Comparison of ENCODE assay signal across 8 mouse cellular contexts in the genomic region with DNA sequence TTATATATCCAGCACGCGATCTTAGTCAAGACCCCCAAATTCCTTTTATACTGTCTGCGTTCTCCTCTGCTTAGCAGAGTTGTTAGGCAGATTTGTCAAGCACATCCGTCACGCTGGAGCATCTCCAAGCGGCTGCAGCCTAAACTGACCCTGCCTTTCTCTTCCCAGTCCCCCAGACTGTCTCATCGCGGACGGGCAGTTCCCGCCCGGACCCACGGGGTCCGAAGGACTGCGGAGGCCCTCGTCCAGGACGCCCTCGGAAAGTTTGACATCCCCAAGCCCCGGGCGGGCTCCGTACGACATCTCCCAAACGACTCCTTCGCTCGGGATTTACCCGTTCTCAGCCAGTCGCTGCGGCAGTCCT. TPM values are rescaled to one million over a fixed set of nuclear protein-coding genes. Genes with fewer than 3 reads are reported as not detected.
DNase-seq lines count a peak whose midpoint lies in the region; ATAC-seq and TF ChIP-seq lines count a peak whose summit lies in the region.

No protein-coding gene starts in this region.

- intact Hi-C loops in heart, adult 2 months (cut with DNase I), result loop anchor here (2.0 to 10.0 kb wide), 4 partner anchors 134 to 1384 kb away; partner anchors contain the start of genes Lcorl and Med28
- intact Hi-C loops in left cerebral cortex, postnatal 25 days (cut with DNase I), result loop anchor here (1.0 to 5.0 kb wide), 3 partner anchors 135 to 678 kb away; no protein-coding TSS in a partner anchor

- H3K4me1 ChIP-seq in heart, adult 2 months (ENCODE audit: control insufficient read depth, insufficient read depth, low read length), result peaks cover 3% of the 10 kb centered on the region
- peaks cover 15% of the 10 kb centered on the region for H3K4me1 ChIP-seq in E14TG2a.4 (replicated peaks; ENCODE audit: low read depth, low read length)
- H3K4me1 ChIP-seq in forebrain, embryonic 14.5 days (ENCODE audit: control insufficient read depth, insufficient read depth, low read length), result peaks cover 9% of the 10 kb centered on the region; the same call in 1 of the 2 replicates
- H3K4me1 ChIP-seq in liver, embryonic 16.5 days (ENCODE audit: control insufficient read depth, low read depth, low read length), result peaks cover 5% of the 10 kb centered on the region

- H3K4me3 ChIP-seq in heart, adult 2 months, result peak overlapping the region; percentile 88
- H3K4me3 ChIP-seq in E14TG2a.4 (replicated peaks; ENCODE audit: low read length), result peak overlapping the region; percentile 99
- peak overlapping the region; percentile 76 for H3K4me3 ChIP-seq in forebrain, embryonic 14.5 days (ENCODE audit: low read depth, low read length)
- H3K4me3 ChIP-seq in liver, embryonic 16.5 days (ENCODE audit: low read depth, low read length), result peak overlapping the region; percentile 87

- TF ChIP-seq POLR2A in heart, adult 2 months (IDR thresholded peaks at IDR 0.05; ENCODE audit: insufficient read depth, low read depth, low read length), result no peak

- H3K4me2 ChIP-seq in forebrain, embryonic 14.5 days (ENCODE audit: low read length), result peak overlapping the region; percentile 88
- peak overlapping the region; percentile 88 for H3K4me2 ChIP-seq in liver, embryonic 16.5 days (ENCODE audit: low read depth, low read length)

- H3K79me2 ChIP-seq in heart, adult 2 months (replicated peaks; ENCODE audit: control insufficient read depth, insufficient read depth, low read length), result no peaks in the 10 kb centered on the region

- ATAC-seq in forebrain, embryonic 14.5 days, result no peak; the same call in 1 of the 2 replicates
- ATAC-seq in liver, embryonic 16.5 days (ENCODE audit: low read depth), result peak; percentile 14

- no peak for TF ChIP-seq EP300 in heart, adult 2 months (IDR thresholded peaks at IDR 0.05; ENCODE audit: insufficient read depth, low read depth, low read length)

- H3K9me3 ChIP-seq in E14TG2a.4 (ENCODE audit: low read length), result peaks cover 3% of the 10 kb centered on the region; the same call in 1 of the 2 replicates
- H3K9me3 ChIP-seq in forebrain, embryonic 14.5 days (replicated peaks; ENCODE audit: control insufficient read depth, low read length), result no peaks in the 10 kb centered on the region
- no peaks in the 10 kb centered on the region for H3K9me3 ChIP-seq in liver, embryonic 16.5 days (replicated peaks; ENCODE audit: control insufficient read depth, low read length)

- DNase-seq in heart, adult 2 months, result no peak
- DNase-seq in heart, adult 18-20 months, result no peak
- no peak for DNase-seq in forebrain, embryonic 14.5 days (ENCODE audit: low spot score)
- DNase-seq in adrenal gland, adult 2 months, result no peak
- no peak for DNase-seq in left cerebral cortex, postnatal 25 days (ENCODE audit: low spot score in 2 of 2)
- no peak for DNase-seq in spleen, postnatal 14 days (ENCODE audit: low spot score in 2 of 2)

- no peak for TF ChIP-seq CTCF in heart, adult 2 months (IDR thresholded peaks at IDR 0.05)
- no peak for TF ChIP-seq CTCF in E14TG2a.4 (conservative IDR thresholded peaks at IDR 0.05; ENCODE audit: low read length)

- WGBS in heart, adult 2 months, result under 1% methylated on average over 27 of the region's 27 CpGs
- WGBS in forebrain, embryonic 14.5 days, result under 1% methylated on average over 27 of the region's 27 CpGs
- under 1% methylated on average over 27 of the region's 27 CpGs for WGBS in liver, embryonic 16.5 days (ENCODE audit: insufficient replicate concordance)

- no peaks in the 10 kb centered on the region for H3K27me3 ChIP-seq in heart, adult 2 months (ENCODE audit: control insufficient read depth, insufficient read depth, low read length)
- H3K27me3 ChIP-seq in E14TG2a.4 (ENCODE audit: insufficient read depth, low read length), result no peaks in the 10 kb centered on the region
- no peaks in the 10 kb centered on the region for H3K27me3 ChIP-seq in forebrain, embryonic 14.5 days (replicated peaks; ENCODE audit: control insufficient read depth, insufficient read depth, low read length)
- no peaks in the 10 kb centered on the region for H3K27me3 ChIP-seq in liver, embryonic 16.5 days (ENCODE audit: control insufficient read depth, insufficient read depth, low read depth, low read length)

- H3K36me3 ChIP-seq in heart, adult 2 months (ENCODE audit: control insufficient read depth, insufficient read depth, low read length), result peaks cover 3% of the 10 kb centered on the region; the same call in 1 of the 2 replicates
- H3K36me3 ChIP-seq in E14TG2a.4 (ENCODE audit: insufficient read depth, low read length), result peaks cover 20% of the 10 kb centered on the region
- no peaks in the 10 kb centered on the region for H3K36me3 ChIP-seq in forebrain, embryonic 14.5 days (ENCODE audit: control insufficient read depth, insufficient read depth, low read length)
- H3K36me3 ChIP-seq in liver, embryonic 16.5 days (ENCODE audit: control insufficient read depth, insufficient read depth), result peaks cover 5% of the 10 kb centered on the region; the same call in 1 of the 2 replicates

- peak overlapping the region; percentile 65 for H3K27ac ChIP-seq in heart, adult 2 months
- peak overlapping the region; percentile 65 for H3K27ac ChIP-seq in forebrain, embryonic 14.5 days (ENCODE audit: low read depth, low read length)
- peak overlapping the region; percentile 92 for H3K27ac ChIP-seq in liver, embryonic 16.5 days (ENCODE audit: low read length)

- H3K9ac ChIP-seq in heart, adult 2 months (ENCODE audit: low read depth, low read length), result peak overlapping the region; percentile 68
- H3K9ac ChIP-seq in forebrain, embryonic 14.5 days (ENCODE audit: low read length), result peak overlapping the region; percentile 77
- peak overlapping the region; percentile 85 for H3K9ac ChIP-seq in liver, embryonic 16.5 days (ENCODE audit: low read depth, low read length)

RNA-seq across cellular contexts. Expression of gene Ncapg, which starts 0.5 kb away (rescaled TPM):
- under 1 TPM; 0.10 to 0.16 TPM for total RNA-seq in heart, adult 2 months (2021)
- 0.06 TPM in 2 replicates for polyA plus RNA-seq in heart, adult 2 months (2012; rRNA removed)
- total RNA-seq in heart, adult 18-20 months (2021), result under 1 TPM; 0.44 to 0.84 TPM
- polyA plus RNA-seq in forebrain, embryonic 14.5 days (2014; fragmentation: Nextera tagmentation; extraction: Ambion mirVana), result 31.0 and 32.1 TPM in 2 replicates
- polyA plus RNA-seq in liver, embryonic 16.5 days (2015; fragmentation: Nextera tagmentation; extraction: Ambion mirVana), result 44.2 and 47.6 TPM in 2 replicates
- under 1 TPM; 0.73 to 0.98 TPM for total RNA-seq in adrenal gland, adult 2 months (2021)
- 0.09 and 0.10 TPM in 2 replicates for polyA plus RNA-seq in adrenal gland, adult 2 months (2012; rRNA removed)
- under 1 TPM; 0.50 to 0.64 TPM for total RNA-seq in left cerebral cortex, postnatal 25 days (2021)

RNA-seq across cellular contexts. Expression of gene Fam184b, which starts 29.8 kb away (rescaled TPM):
- total RNA-seq in heart, adult 2 months (2021), result under 1 TPM in 1 of 2 experiments, not detected in 1; 0.07 TPM
- not detected in 2 replicates for polyA plus RNA-seq in heart, adult 2 months (2012; rRNA removed)
- total RNA-seq in heart, adult 18-20 months (2021), result under 1 TPM; 0.05 to 0.08 TPM
- polyA plus RNA-seq in forebrain, embryonic 14.5 days (2014; fragmentation: Nextera tagmentation; extraction: Ambion mirVana), result 2.9 and 4.2 TPM in 2 replicates
- 0.11 TPM in 2 replicates for polyA plus RNA-seq in liver, embryonic 16.5 days (2015; fragmentation: Nextera tagmentation; extraction: Ambion mirVana)
- total RNA-seq in adrenal gland, adult 2 months (2021), result under 1 TPM; 0.17 to 0.41 TPM
- not detected in 2 replicates for polyA plus RNA-seq in adrenal gland, adult 2 months (2012; rRNA removed)
- 10 to 100 TPM in 1 of 2 experiments, 1 to 10 TPM in 1; 7.1 to 11.8 TPM for total RNA-seq in left cerebral cortex, postnatal 25 days (2021)

Comparison
In these comparisons a context has a peak if more than half of its experiments do, and no peak if none do; other contexts are left out.
1. RNA of gene Fam184b, which starts 29.8 kb away (total RNA-seq): 7.1 to 11.8 TPM in left cerebral cortex, postnatal 25 days; 0.17 to 0.41 TPM in adrenal gland, adult 2 months, 0.05 to 0.08 TPM in heart, adult 18-20 months and 0.07 TPM in heart, adult 2 months; every median in the first group is over 4 times any median in the second.
2. Peak in every context shown above with its lines, with median percentiles within 50 percentile points of each other: H3K27ac ChIP-seq, H3K4me3 ChIP-seq and H3K9ac ChIP-seq.